Mouse (Mus musculus): ENCODE measurements around the gene Rsph3a. TPM values are rescaled to one million over a fixed set of nuclear protein-coding genes. Genes with fewer than 3 reads are reported as not detected.
"Not testable (repeated sequence)": the region's sequence is repeated elsewhere in the genome, so short reads cannot be mapped to it uniquely, and the experiment has no call there.

Rsph3a gene
- polyA plus RNA-seq, 1 experiment from 2014 or later, result 59.9 TPM

DNA sequence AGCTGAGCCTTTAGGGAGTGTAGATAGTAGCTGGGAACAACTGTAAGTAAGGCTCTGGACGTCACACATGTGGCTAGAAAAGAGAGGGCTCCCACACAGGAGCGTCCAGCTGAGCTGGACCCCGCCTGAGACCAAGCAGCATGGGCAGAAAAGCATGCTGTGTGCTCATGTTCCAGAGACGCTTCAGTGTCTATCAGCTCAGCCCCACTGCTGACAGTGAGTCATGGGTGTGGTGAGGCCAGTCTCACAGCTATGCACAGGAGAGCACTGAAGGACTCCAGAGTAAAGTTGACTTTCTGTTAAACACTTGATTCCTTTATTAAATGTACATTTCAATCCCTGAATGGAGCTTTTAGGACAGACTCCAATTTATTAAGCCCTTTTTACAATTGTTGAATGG is 5.9 kb downstream of the Rsph3a start:
- H3K36me3 ChIP-seq (ENCODE audit: control insufficient read depth, insufficient read depth, low read length); H3K9ac ChIP-seq (ENCODE audit: low read length); H3K4me1 ChIP-seq (ENCODE audit: control insufficient read depth, insufficient read depth, low read length); H3K4me2 ChIP-seq (ENCODE audit: low read depth); H3K4me3 ChIP-seq (ENCODE audit: low read depth, low read length); DNase-seq (ENCODE audit: low spot score); H3K27ac ChIP-seq (ENCODE audit: low read depth, low read length); H3K27me3 ChIP-seq (ENCODE audit: control insufficient read depth, insufficient read depth, low read length); H3K9me3 ChIP-seq (ENCODE audit: control insufficient read depth, low read length); ATAC-seq (ENCODE audit: insufficient read depth, low FRiP score, low TSS enrichment): not testable (repeated sequence)
- WGBS, result no CpG with 5 or more reads among the region's 4 CpGs

- not testable (repeated sequence) for DNase-seq (ENCODE audit: low spot score); H3K4me2 ChIP-seq (ENCODE audit: low read depth); ATAC-seq (ENCODE audit: insufficient read depth, low FRiP score, low TSS enrichment); H3K9ac ChIP-seq (ENCODE audit: low read length); H3K4me1 ChIP-seq (ENCODE audit: control insufficient read depth, insufficient read depth, low read length); H3K27me3 ChIP-seq (ENCODE audit: control insufficient read depth, insufficient read depth, low read length); H3K9me3 ChIP-seq (ENCODE audit: control insufficient read depth, low read length); H3K4me3 ChIP-seq (ENCODE audit: low read depth, low read length); H3K27ac ChIP-seq (ENCODE audit: low read depth, low read length); H3K36me3 ChIP-seq (ENCODE audit: control insufficient read depth, insufficient read depth, low read length)
- WGBS, result 97% methylated on average over 7 of the region's 9 CpGs
Observed at GRCm38 (mm10) chr17:7957242-7957641, 11.8 kb downstream of the Rsph3a start.

DNA sequence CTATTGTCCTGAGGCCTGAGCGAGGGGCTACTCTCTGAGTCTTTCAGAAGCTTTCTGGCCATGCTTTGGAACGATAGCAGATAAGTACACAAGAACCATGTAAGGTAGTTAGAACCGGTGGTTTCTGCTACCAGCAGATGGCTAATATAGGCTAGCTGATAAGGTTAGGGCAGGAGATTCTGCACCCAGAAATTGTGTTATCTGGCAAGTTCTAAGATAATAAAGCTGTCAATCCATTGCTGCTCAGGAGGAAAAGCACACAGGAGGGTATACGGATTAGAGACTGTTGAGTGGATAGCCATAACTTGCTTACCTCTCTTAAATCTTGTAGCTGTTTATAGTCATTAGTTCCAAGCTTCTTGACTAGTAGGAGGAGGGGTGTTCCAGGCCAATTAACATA is 17.9 kb downstream of the Rsph3a start:
- H3K4me1 ChIP-seq (ENCODE audit: control insufficient read depth, insufficient read depth, low read length); H3K36me3 ChIP-seq (ENCODE audit: control insufficient read depth, insufficient read depth, low read length); H3K9ac ChIP-seq (ENCODE audit: low read length); H3K4me3 ChIP-seq (ENCODE audit: low read depth, low read length); DNase-seq (ENCODE audit: low spot score); H3K9me3 ChIP-seq (ENCODE audit: control insufficient read depth, low read length); ATAC-seq (ENCODE audit: insufficient read depth, low FRiP score, low TSS enrichment); H3K27me3 ChIP-seq (ENCODE audit: control insufficient read depth, insufficient read depth, low read length); H3K4me2 ChIP-seq (ENCODE audit: low read depth); H3K27ac ChIP-seq (ENCODE audit: low read depth, low read length): not testable (repeated sequence)
- WGBS, result 91% methylated on average over 4 of the region's 4 CpGs

- not testable (repeated sequence) for H3K27ac ChIP-seq (ENCODE audit: low read depth, low read length); H3K9me3 ChIP-seq (ENCODE audit: control insufficient read depth, low read length); H3K4me1 ChIP-seq (ENCODE audit: control insufficient read depth, insufficient read depth, low read length); H3K9ac ChIP-seq (ENCODE audit: low read length); H3K27me3 ChIP-seq (ENCODE audit: control insufficient read depth, insufficient read depth, low read length); ATAC-seq (ENCODE audit: insufficient read depth, low FRiP score, low TSS enrichment); H3K4me3 ChIP-seq (ENCODE audit: low read depth, low read length); H3K4me2 ChIP-seq (ENCODE audit: low read depth); DNase-seq (ENCODE audit: low spot score); H3K36me3 ChIP-seq (ENCODE audit: control insufficient read depth, insufficient read depth, low read length)
- WGBS, result 86% methylated on average over 2 of the region's 2 CpGs
Observed at GRCm38 (mm10) chr17:7964398-7964797, 19.0 kb downstream of the Rsph3a start.

DNA sequence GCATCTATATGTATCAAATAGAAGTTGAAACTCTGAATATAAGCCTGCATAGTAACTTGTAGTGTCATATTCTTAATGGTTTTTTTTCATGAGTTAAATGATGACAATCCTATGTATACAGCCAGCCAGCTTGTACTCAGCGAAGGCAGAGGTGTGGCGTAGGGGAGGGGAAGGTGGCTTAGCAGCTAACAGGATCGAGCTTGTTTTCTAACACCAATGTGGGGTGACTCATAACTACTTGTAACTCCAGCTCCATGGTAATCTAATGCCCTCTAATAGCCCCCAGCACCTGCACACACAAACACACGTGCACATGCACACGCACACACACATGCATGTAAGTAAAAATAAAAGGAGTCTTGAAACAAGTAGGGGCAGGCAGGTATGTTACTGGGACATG is 23.1 kb downstream of the Rsph3a start:
- H3K4me2 ChIP-seq (ENCODE audit: low read depth); DNase-seq (ENCODE audit: low spot score); H3K27ac ChIP-seq (ENCODE audit: low read depth, low read length); H3K9me3 ChIP-seq (ENCODE audit: control insufficient read depth, low read length); H3K27me3 ChIP-seq (ENCODE audit: control insufficient read depth, insufficient read depth, low read length); ATAC-seq (ENCODE audit: insufficient read depth, low FRiP score, low TSS enrichment); H3K9ac ChIP-seq (ENCODE audit: low read length); H3K4me1 ChIP-seq (ENCODE audit: control insufficient read depth, insufficient read depth, low read length); H3K36me3 ChIP-seq (ENCODE audit: control insufficient read depth, insufficient read depth, low read length); H3K4me3 ChIP-seq (ENCODE audit: low read depth, low read length): not testable (repeated sequence)
- WGBS, result 85% methylated on average over 3 of the region's 5 CpGs

DNA sequence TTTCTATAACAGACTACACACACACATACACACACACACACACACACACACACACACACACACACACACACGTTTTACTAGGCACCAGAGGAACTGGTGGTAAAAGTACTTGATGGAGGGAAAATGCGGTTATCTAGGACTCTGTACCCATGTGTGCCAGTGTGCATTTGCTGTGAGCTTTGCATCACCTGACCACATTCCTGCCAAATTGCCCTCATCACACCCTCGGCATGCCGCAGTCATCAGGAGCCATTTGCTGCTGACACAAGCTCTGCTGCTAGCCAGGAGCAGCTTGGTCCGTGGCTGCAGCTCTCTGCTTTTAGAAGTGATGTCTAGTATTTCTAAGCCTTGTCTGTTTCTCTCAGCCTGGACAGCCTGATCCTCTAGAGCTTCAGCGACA is 24.4 kb downstream of the Rsph3a start:
- H3K9ac ChIP-seq (ENCODE audit: low read length); H3K4me3 ChIP-seq (ENCODE audit: low read depth, low read length); H3K27me3 ChIP-seq (ENCODE audit: control insufficient read depth, insufficient read depth, low read length); H3K36me3 ChIP-seq (ENCODE audit: control insufficient read depth, insufficient read depth, low read length); DNase-seq (ENCODE audit: low spot score); H3K4me1 ChIP-seq (ENCODE audit: control insufficient read depth, insufficient read depth, low read length); ATAC-seq (ENCODE audit: insufficient read depth, low FRiP score, low TSS enrichment); H3K4me2 ChIP-seq (ENCODE audit: low read depth); H3K9me3 ChIP-seq (ENCODE audit: control insufficient read depth, low read length); H3K27ac ChIP-seq (ENCODE audit: low read depth, low read length): not testable (repeated sequence)
- 88% methylated on average over 1 of the region's 6 CpGs for WGBS

- not testable (repeated sequence) for H3K4me2 ChIP-seq (ENCODE audit: low read depth); H3K27me3 ChIP-seq (ENCODE audit: control insufficient read depth, insufficient read depth, low read length); DNase-seq (ENCODE audit: low spot score); H3K4me3 ChIP-seq (ENCODE audit: low read depth, low read length); ATAC-seq (ENCODE audit: insufficient read depth, low FRiP score, low TSS enrichment); H3K9me3 ChIP-seq (ENCODE audit: control insufficient read depth, low read length); H3K36me3 ChIP-seq (ENCODE audit: control insufficient read depth, insufficient read depth, low read length); H3K4me1 ChIP-seq (ENCODE audit: control insufficient read depth, insufficient read depth, low read length); H3K27ac ChIP-seq (ENCODE audit: low read depth, low read length); H3K9ac ChIP-seq (ENCODE audit: low read length)
- 85% methylated on average over 1 of the region's 2 CpGs for WGBS
Observed at GRCm38 (mm10) chr17:7983484-7983883, 38.1 kb downstream of the Rsph3a start.

- not testable (repeated sequence) for H3K9ac ChIP-seq (ENCODE audit: low read length); H3K27me3 ChIP-seq (ENCODE audit: control insufficient read depth, insufficient read depth, low read length); H3K4me2 ChIP-seq (ENCODE audit: low read depth); H3K36me3 ChIP-seq (ENCODE audit: control insufficient read depth, insufficient read depth, low read length); H3K27ac ChIP-seq (ENCODE audit: low read depth, low read length); ATAC-seq (ENCODE audit: insufficient read depth, low FRiP score, low TSS enrichment); H3K4me1 ChIP-seq (ENCODE audit: control insufficient read depth, insufficient read depth, low read length); H3K9me3 ChIP-seq (ENCODE audit: control insufficient read depth, low read length); DNase-seq (ENCODE audit: low spot score); H3K4me3 ChIP-seq (ENCODE audit: low read depth, low read length)
- 46% methylated on average over 4 of the region's 4 CpGs for WGBS
Observed at GRCm38 (mm10) chr17:7985597-7985996, 40.2 kb downstream of the Rsph3a start.

DNA sequence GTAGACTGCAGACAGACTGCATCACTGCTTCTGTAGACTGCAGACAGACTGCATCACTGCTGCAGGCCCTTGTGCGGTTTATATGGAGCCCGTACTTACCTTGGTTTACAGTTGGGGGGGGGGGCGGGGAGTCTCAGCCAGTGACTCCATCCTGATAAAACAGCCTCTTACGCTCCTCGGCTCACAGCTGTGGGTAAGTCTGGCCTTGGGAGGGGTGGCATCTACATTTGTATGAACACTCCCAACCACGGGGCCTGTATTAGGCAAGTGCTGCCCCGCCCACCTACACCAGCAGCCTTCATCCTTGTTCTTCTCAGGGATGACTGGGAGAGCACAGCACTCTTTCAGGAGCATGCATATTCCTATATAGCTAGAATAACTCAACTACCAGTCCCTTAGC is 41.6 kb downstream of the Rsph3a start:
- 72% methylated on average over 7 of the region's 7 CpGs for WGBS
- DNase-seq (ENCODE audit: low spot score), result not testable (repeated sequence)

More for the DNA sequence above, 41.6 kb downstream of the Rsph3a start:
- H3K9me3 ChIP-seq (ENCODE audit: control insufficient read depth, low read length); H3K27ac ChIP-seq (ENCODE audit: low read depth, low read length); ATAC-seq (ENCODE audit: insufficient read depth, low FRiP score, low TSS enrichment); H3K27me3 ChIP-seq (ENCODE audit: control insufficient read depth, insufficient read depth, low read length); H3K9ac ChIP-seq (ENCODE audit: low read length); H3K4me2 ChIP-seq (ENCODE audit: low read depth); H3K4me3 ChIP-seq (ENCODE audit: low read depth, low read length); H3K36me3 ChIP-seq (ENCODE audit: control insufficient read depth, insufficient read depth, low read length); H3K4me1 ChIP-seq (ENCODE audit: control insufficient read depth, insufficient read depth, low read length): not testable (repeated sequence)

All from neural tube, embryonic 11.5 days (tissue).